Mouse (Mus musculus) limb, embryonic 13.5 days (tissue): Measurements from ENCODE around the gene Olfr218. TPM values are rescaled to one million over a fixed set of nuclear protein-coding genes. Genes with fewer than 3 reads are reported as not detected.
"Not testable (repeated sequence)": the region's sequence is repeated elsewhere in the genome, so short reads cannot be mapped to it uniquely, and the experiment has no call there.

Source experiments
- ATAC-seq: fragments of 200-750 bp; cut with Nextera tagmentation; 2 replicates; pipeline ENCODE4 v1.8.0; 2017; ENCODE audit warnings: low read depth, moderate number of reproducible peaks, moderate TSS enrichment; ENCODE audit not compliant: low FRiP score
- H3K27ac ChIP-seq: fragments of 300-500 bp; sonication (generic); 2 replicates; pipeline ENCODE4 v1.5.1; 2015; ENCODE audit warnings: inconsistent platforms, mild to moderate bottlenecking, moderate library complexity
- H3K27me3 ChIP-seq: fragments of 300-500 bp; sonication (generic); 2 replicates; pipeline ENCODE4 v1.6.1; 2015; ENCODE audit warnings: mild to moderate bottlenecking, inconsistent platforms
- H3K36me3 ChIP-seq: fragments of 300-500 bp; sonication (generic); 2 replicates; pipeline ENCODE4 v1.6.1; 2015; ENCODE audit warnings: inconsistent platforms, mild to moderate bottlenecking, moderate library complexity
- H3K4me1 ChIP-seq: fragments of 300-500 bp; sonication (generic); 2 replicates; pipeline ENCODE4 v1.6.1; 2015; ENCODE audit warnings: inconsistent platforms
- H3K4me2 ChIP-seq: fragments of 300-500 bp; sonication (generic); replicated peaks from 2 replicates; pipeline ENCODE4 v1.6.1; 2015; ENCODE audit warnings: inconsistent platforms, mild to moderate bottlenecking, moderate library complexity
- H3K4me3 ChIP-seq: fragments of 300-500 bp; sonication (generic); 2 replicates; pipeline ENCODE4 v1.5.1; 2015; ENCODE audit warnings: moderate library complexity, mild to moderate bottlenecking, inconsistent platforms
- H3K9ac ChIP-seq: fragments of 300-500 bp; sonication (generic); 2 replicates; pipeline ENCODE4 v1.6.1; 2015; ENCODE audit warnings: mild to moderate bottlenecking, inconsistent platforms
- H3K9me3 ChIP-seq: fragments of 300-500 bp; sonication (generic); 2 replicates; pipeline ENCODE4 v1.6.1; 2016; ENCODE audit warnings: inconsistent platforms
- WGBS: fragments of 180-500 bp; shearing (Covaris S2); methylation state at CpG from one replicate; pipeline ENCODE4 v1.1.7; 2015; 5-methylcytosine and 5-hydroxymethylcytosine counted together
- polyA plus RNA-seq: library from polyadenylated mRNA; unstranded; fragments of >200 nt; fragmentation: Nextera tagmentation; extraction: Ambion mirVana; gene quantifications from 2 replicates; pipeline ENCODE4 v1.2.1, GENCODE M21; 2015

Gene Olfr218
- not detected in 2 replicates for polyA plus RNA-seq

DNA sequence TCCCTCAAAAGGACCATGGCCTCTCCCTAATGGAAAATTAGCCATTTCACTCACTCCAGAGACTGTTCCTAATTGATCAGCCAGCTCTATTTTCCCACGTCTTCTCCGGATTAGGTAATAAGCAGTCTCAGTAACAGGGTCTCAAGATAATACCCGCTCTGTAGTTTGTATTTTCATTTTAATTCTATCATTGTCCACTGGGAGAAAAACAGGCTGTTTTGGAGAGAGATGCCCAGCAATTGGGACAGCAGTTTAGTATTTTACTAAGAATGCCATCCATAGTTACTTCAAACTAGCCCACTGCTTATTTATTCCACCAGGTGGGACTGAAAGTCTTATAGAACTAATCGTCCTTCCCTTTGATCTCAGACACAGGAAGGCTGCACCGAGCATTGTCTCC is at the start of gene Olfr218:
Olfr218 (plus strand) TSS at position 301 of the 400 bp plus-strand sequence.
- Histone ChIP-seq H3K27ac (no peak within 1 kb of the TSS), H3K4me1 (no peaks in the 10 kb centered on the region), H3K9ac (no peak within 1 kb of the TSS), H3K9me3 (no peaks in the 10 kb centered on the region), H3K4me3 (no peak within 1 kb of the TSS), H3K4me2 (no peak within 1 kb of the TSS), H3K27me3 (no peaks in the 10 kb centered on the region), H3K36me3 (no peaks in the 10 kb centered on the region)
- 76% methylated on average over 5 of the region's 5 CpGs for whole genome bisulfite sequencing
- ATAC-seq = no peak

DNA sequence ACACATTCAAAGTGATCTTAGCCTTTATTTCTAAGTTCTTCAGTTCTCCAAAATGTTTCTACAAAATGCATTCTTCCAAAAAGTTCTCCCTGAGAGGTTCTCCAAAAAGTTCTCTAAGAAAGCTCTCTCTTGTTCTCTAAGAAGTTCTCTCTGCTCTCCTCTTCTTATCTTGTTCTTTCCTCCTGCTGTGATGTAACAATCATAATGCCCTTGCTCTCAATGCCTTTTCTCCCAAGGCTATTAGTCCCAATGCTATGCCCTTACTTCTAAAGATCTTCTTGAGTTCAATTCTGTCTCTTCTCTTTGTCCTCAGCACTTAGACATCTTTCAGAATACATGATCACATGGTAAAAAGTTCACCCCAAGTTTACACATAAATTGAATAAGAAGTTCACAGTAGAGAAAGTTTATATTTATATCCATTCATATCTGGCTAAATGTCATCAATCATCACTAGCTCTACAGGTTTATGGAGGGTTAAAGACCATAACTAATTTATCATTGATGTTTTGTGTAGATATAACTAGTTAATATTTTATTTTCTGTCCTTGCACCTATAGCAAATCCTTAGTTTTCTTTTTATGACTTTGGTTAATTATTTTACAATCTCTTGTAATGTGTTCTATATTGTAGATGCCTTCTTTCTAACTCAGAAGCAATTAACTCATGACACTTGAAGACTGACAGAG is 23.3 kb upstream of the Olfr218 start:
- Histone ChIP-seq H3K4me1 (no peaks in the 10 kb centered on the region), H3K27ac (no peak overlapping the region), H3K36me3 (no peaks in the 10 kb centered on the region), H3K9ac (no peak overlapping the region), H3K9me3 (no peaks in the 10 kb centered on the region), H3K4me2 (no peak overlapping the region), H3K27me3 (no peaks in the 10 kb centered on the region), H3K4me3 (no peak overlapping the region)
- ATAC-seq = no peak

DNA sequence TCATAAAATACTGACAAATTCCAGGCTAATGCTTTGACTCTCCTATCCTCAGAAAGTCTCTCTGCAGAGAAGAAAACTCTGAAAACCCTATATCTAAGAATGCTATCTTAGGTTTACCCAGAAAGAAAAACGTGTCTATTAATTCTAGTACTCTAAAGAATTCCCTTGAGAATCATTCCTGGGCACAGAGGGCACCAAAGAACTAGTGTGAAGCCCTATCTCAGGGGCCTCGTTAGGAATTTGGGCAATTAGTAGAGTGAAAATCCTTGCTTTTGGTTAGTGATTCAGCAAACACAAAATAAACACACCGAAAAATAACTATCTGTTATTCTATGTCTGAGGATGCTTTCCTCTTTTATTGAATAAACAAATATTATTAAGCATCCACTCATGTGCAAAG is 7.1 kb upstream of the Olfr218 start, which contains the start of gene Olfr1406:
Olfr1406 (minus strand) TSS at position 101 of the 400 bp plus-strand sequence.
- no peak within 1 kb of the TSS for H3K27ac ChIP-seq
- H3K36me3 ChIP-seq = no peaks in the 10 kb centered on the region
- no peak within 1 kb of the TSS for H3K4me2 ChIP-seq
- H3K9me3 ChIP-seq = no peaks in the 10 kb centered on the region
- WGBS = 58% methylated on average over 3 of the region's 3 CpGs
- no peak within 1 kb of the TSS for H3K9ac ChIP-seq
- no peaks in the 10 kb centered on the region for H3K27me3 ChIP-seq
- no peak for ATAC-seq
- no peak within 1 kb of the TSS for H3K4me3 ChIP-seq
- no peaks in the 10 kb centered on the region for H3K4me1 ChIP-seq

DNA sequence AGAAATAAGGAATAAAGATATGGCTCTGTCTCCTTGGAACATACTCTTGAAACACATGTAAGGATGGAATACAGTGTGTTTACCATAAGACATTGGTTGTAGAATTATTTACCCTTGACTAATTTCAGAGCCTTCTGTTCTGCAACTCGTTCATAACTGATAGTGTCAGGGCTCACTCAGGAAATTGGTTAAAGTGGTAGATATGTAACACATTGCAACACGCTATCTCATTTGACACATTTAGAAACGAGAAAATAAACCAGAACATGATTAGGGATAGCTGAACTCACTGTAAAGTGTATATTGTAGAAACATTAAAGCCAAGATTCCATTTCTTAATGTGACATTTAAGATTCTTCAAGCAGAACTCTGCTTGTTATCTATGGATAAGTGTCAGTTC is 5.5 kb upstream of the Olfr218 start:
- no peak overlapping the region for H3K4me2 ChIP-seq
- no peak for ATAC-seq
- no peak overlapping the region for H3K27ac ChIP-seq
- H3K9ac ChIP-seq = no peak overlapping the region
- H3K4me1 ChIP-seq = no peaks in the 10 kb centered on the region
- WGBS = 76% methylated on average over 3 of the region's 3 CpGs
- H3K4me3 ChIP-seq = no peak overlapping the region
- no peaks in the 10 kb centered on the region for H3K27me3 ChIP-seq
- no peaks in the 10 kb centered on the region for H3K36me3 ChIP-seq
- H3K9me3 ChIP-seq = no peaks in the 10 kb centered on the region

DNA sequence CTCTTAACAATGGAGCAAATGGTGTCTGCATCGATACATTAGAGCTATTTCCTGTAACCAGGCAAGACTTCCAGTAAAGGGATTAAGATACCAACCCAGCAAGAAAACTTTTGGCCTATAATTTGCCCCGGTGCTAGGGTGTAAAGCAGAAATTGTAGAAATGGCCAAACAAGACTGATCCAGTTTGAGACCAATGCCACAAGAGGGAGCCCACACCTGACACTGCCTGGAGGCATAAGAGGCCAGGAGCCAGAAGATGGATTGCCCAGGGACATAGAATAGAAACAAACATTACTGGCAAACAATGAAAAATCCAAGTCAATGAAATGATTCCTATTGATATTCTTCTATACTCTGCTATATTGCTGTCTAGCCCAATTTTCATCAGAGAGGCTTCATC is 1.2 kb upstream of the Olfr218 start:
- Histone ChIP-seq H3K36me3 (no peaks in the 10 kb centered on the region), H3K4me1 (no peaks in the 10 kb centered on the region), H3K9ac (no peak overlapping the region), H3K27me3 (no peaks in the 10 kb centered on the region), H3K27ac (no peak overlapping the region), H3K4me3 (no peak overlapping the region), H3K9me3 (no peaks in the 10 kb centered on the region), H3K4me2 (no peak overlapping the region)
- ATAC-seq = no peak
- 83% methylated on average over 2 of the region's 2 CpGs for WGBS

DNA sequence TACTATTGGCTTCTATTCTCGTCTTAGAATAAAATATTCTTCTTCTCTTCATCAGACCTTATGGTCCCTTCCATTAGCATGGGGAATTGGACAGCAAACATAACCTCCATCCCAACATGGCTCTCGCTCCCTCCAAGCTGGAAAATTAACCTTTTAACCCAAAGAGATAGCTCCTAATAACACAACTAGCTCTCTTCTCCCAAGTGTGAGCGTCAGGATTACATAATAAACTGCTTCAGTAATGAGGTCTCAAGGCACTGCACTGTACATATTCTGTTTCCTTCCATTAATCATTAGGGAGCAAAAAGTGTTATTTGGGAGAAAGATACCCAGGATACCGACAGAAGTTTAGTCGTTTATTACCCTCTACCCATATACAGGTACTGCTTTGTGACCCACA is 14.5 kb downstream of the Olfr218 start, which contains the start of gene Olfr1404:
Olfr1404 (plus strand) TSS at position 301 of the 400 bp plus-strand sequence.
- Histone ChIP-seq H3K4me2 (no peak within 1 kb of the TSS), H3K27ac (no peak within 1 kb of the TSS), H3K27me3 (no peaks in the 10 kb centered on the region), H3K9ac (no peak within 1 kb of the TSS), H3K9me3 (0 out of 2 replicates have a peak, but pooled peaks cover 4% of the 10 kb centered on the region), H3K36me3 (no peaks in the 10 kb centered on the region), H3K4me1 (no peaks in the 10 kb centered on the region), H3K4me3 (no peak within 1 kb of the TSS)
- 80% methylated on average over 5 of the region's 5 CpGs for WGBS
- ATAC-seq = no peak

DNA sequence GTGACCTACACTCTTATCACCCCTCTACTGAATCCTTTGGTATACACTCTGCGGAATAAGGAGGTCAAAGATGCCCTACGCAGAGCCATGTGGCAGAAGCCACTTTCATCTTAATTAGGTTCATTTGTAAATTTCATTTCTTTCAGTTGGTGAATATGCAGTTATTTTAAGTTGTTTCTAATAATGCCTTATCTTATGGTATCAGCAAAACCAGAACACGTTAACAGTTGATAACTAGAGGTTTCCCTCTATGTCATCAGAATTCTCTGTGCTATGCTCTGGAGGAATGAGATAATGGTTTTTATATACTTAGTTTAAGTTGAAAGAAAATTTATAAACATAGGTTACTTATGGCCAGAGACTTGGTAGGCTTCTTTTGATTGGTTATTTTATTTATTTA is 18.9 kb downstream of the Olfr218 start:
- Histone ChIP-seq H3K9me3 (no peaks in the 10 kb centered on the region), H3K4me1 (no peaks in the 10 kb centered on the region), H3K4me3 (no peak overlapping the region), H3K27me3 (no peaks in the 10 kb centered on the region), H3K9ac (no peak overlapping the region), H3K4me2 (no peak overlapping the region), H3K36me3 (no peaks in the 10 kb centered on the region), H3K27ac (no peak overlapping the region)
- WGBS = 89% methylated on average over 3 of the region's 3 CpGs
- no peak for ATAC-seq

DNA sequence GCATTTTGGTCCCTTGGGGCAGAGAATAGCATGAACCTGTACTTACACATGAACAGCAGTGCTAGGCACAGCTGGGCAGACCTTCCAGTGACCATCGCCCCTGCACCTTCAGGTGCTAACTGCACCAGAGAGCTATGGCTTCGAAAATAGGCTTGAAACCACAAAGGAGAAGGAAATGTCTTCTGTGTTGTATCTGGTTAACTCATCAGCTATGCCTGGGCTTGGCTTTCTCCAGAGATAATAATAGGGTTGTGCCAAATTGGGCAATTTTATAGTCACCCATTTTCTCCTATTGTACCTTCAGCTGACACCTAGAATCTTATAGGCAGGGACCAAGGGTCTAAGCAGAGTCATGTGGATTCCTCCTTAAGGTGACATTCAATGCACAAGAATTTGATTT is 29.5 kb downstream of the Olfr218 start, which contains the start of gene Fcer1a:
Fcer1a (minus strand) TSS at position 134 of the 400 bp plus-strand sequence.
- no peak within 1 kb of the TSS for H3K4me3 ChIP-seq
- no peak within 1 kb of the TSS for H3K9ac ChIP-seq
- H3K27ac ChIP-seq = no peak within 1 kb of the TSS
- WGBS = 74% methylated on average over 2 of the region's 2 CpGs
- H3K36me3 ChIP-seq = no peaks in the 10 kb centered on the region
- no peak for ATAC-seq
- no peaks in the 10 kb centered on the region for H3K27me3 ChIP-seq
- no peaks in the 10 kb centered on the region for H3K4me1 ChIP-seq
- H3K9me3 ChIP-seq = no peaks in the 10 kb centered on the region
- H3K4me2 ChIP-seq = no peak within 1 kb of the TSS

DNA sequence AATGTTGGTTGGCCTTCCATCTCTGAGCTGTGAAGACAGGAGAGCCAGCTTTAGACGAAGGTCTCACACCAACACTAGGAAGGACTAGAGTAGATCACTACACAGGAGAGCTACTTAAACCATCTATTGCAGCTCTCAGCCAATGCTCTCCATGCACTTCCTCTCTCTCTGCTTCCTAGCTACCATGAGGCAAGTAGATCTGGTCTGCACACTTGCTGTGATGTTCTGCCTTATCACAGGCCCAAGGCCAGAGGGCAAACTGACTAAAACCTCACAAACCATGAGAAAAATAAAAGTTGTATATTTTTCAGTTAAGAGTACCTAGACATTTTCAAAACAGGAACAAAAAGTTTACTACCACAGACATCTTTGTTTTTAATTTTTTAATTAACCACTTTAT is 39.4 kb downstream of the Olfr218 start:
- H3K9me3 ChIP-seq, H3K4me2 ChIP-seq, H3K9ac ChIP-seq, ATAC-seq, H3K27ac ChIP-seq, H3K4me1 ChIP-seq, H3K4me3 ChIP-seq, H3K27me3 ChIP-seq, H3K36me3 ChIP-seq: not testable (repeated sequence)
- 85% methylated on average over 1 of the region's 1 CpGs for WGBS

DNA sequence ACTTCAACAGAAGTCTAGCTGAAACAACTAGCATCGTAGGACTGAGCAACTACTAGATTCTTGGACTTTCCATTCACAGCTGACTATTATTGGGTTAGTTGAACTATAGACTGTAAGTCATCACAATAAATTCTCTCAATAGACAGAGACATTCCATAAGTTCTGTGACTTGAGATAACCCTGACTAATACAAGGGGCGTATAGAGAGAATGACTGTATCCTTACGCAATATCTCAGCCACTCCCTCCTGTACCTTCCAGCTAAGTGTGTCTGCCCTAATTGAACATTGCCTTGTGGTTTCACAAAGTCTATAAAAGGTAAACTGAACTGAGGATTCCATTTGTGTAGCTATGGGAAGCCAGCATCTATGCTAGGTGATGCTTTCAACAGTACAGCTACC is 52.3 kb downstream of the Olfr218 start:
- Histone ChIP-seq H3K27ac (no peak overlapping the region), H3K27me3 (no peaks in the 10 kb centered on the region), H3K9me3 (no peaks in the 10 kb centered on the region), H3K4me3 (no peak overlapping the region), H3K4me1 (no peaks in the 10 kb centered on the region), H3K4me2 (no peak overlapping the region), H3K9ac (no peak overlapping the region), H3K36me3 (no peaks in the 10 kb centered on the region)
- WGBS = 93% methylated on average over 3 of the region's 3 CpGs
- ATAC-seq = no peak

Other genes starting within 250 kb of the Olfr218 start
- not detected in 2 replicates for gene Olfr16, start 247.4 kb upstream of the Olfr218 start, polyA plus RNA-seq
- not detected in 2 replicates for gene Olfr1408, start 60.4 kb upstream of the Olfr218 start, polyA plus RNA-seq
- gene Olfr1406, start 7.2 kb upstream of the Olfr218 start, polyA plus RNA-seq = not detected in 2 replicates
- not detected in 2 replicates for gene Olfr1404, start 14.6 kb downstream of the Olfr218 start, polyA plus RNA-seq
- gene Fcer1a, start 29.4 kb downstream of the Olfr218 start, polyA plus RNA-seq = not detected in 2 replicates
- gene Olfr418, start 68.2 kb downstream of the Olfr218 start, polyA plus RNA-seq = not detected in 2 replicates
- gene Mptx2, start 80.0 kb downstream of the Olfr218 start, polyA plus RNA-seq = not detected in 2 replicates
- gene Ackr1, start 135.9 kb downstream of the Olfr218 start, polyA plus RNA-seq = 0.57 and 0.66 TPM in 2 replicates
- gene Aim2, start 153.1 kb downstream of the Olfr218 start, polyA plus RNA-seq = 1.1 and 1.3 TPM in 2 replicates
- 0.67 and 0.86 TPM in 2 replicates for gene Cadm3, start 169.9 kb downstream of the Olfr218 start, polyA plus RNA-seq